Mouse (Mus musculus) midbrain, embryonic 15.5 days (tissue): Measurements from ENCODE around the gene Fxyd1. TPM values are rescaled to one million over a fixed set of nuclear protein-coding genes. Genes with fewer than 3 reads are reported as not detected.

Experiments used
- ATAC-seq: fragments of 200-750 bp; cut with Nextera tagmentation; replicated peaks from 2 replicates; pipeline ENCODE4 v1.8.0; 2017; ENCODE audit warnings: moderate TSS enrichment
- H3K27ac ChIP-seq: fragments of 300-500 bp; sonication (generic); 2 replicates; pipeline ENCODE4 v1.5.1; 2015; ENCODE audit warnings: mild to moderate bottlenecking, inconsistent platforms
- H3K27me3 ChIP-seq: fragments of 300-500 bp; sonication (generic); replicated peaks from 2 replicates; pipeline ENCODE4 v1.6.1; 2015; ENCODE audit warnings: inconsistent platforms
- H3K36me3 ChIP-seq: fragments of 300-500 bp; sonication (generic); replicated peaks from 2 replicates; pipeline ENCODE4 v1.6.1; 2015; ENCODE audit warnings: inconsistent platforms
- H3K4me1 ChIP-seq: fragments of 300-500 bp; sonication (generic); 2 replicates; pipeline ENCODE4 v1.6.1; 2015; ENCODE audit warnings: inconsistent platforms
- H3K4me2 ChIP-seq: fragments of 300-500 bp; sonication (generic); 2 replicates; pipeline ENCODE4 v1.6.1; 2015; ENCODE audit warnings: inconsistent platforms, mild to moderate bottlenecking, moderate library complexity
- H3K4me3 ChIP-seq: fragments of 300-500 bp; sonication (generic); 2 replicates; pipeline ENCODE4 v1.5.1; 2015; ENCODE audit warnings: mild to moderate bottlenecking, inconsistent platforms
- H3K9ac ChIP-seq: fragments of 300-500 bp; sonication (generic); 2 replicates; pipeline ENCODE4 v1.6.1; 2015; ENCODE audit warnings: mild to moderate bottlenecking, inconsistent platforms
- H3K9me3 ChIP-seq: fragments of 300-500 bp; sonication (generic); 2 replicates; pipeline ENCODE4 v1.6.1; 2016; ENCODE audit warnings: inconsistent platforms
- WGBS: fragments of 180-500 bp; shearing (Covaris S2); methylation state at CpG from one replicate; pipeline ENCODE4 v1.1.7; 2015; ENCODE audit warnings: mixed read lengths; 5-methylcytosine and 5-hydroxymethylcytosine counted together
- polyA plus RNA-seq: library from polyadenylated mRNA; unstranded; fragments of >200 nt; fragmentation: Nextera tagmentation; extraction: Ambion mirVana; gene quantifications from 2 replicates; pipeline ENCODE4 v1.2.1, GENCODE M21; 2015

Gene Fxyd1
- polyA plus RNA-seq, 1 experiment from 2014 or later: 13.2 TPM

- H3K9me3 ChIP-seq: no peaks in the 10 kb centered on the region
- no peak overlapping the region for H3K4me2 ChIP-seq
- H3K4me1 ChIP-seq: no peaks in the 10 kb centered on the region; the same call in 1 of the 2 replicates
- H3K9ac ChIP-seq: no peak overlapping the region
- no peak overlapping the region for H3K4me3 ChIP-seq
- no peak overlapping the region for H3K27ac ChIP-seq
- no peaks in the 10 kb centered on the region for H3K27me3 ChIP-seq
- no peak for ATAC-seq
- no peaks in the 10 kb centered on the region for H3K36me3 ChIP-seq
- 85% methylated on average over 2 of the region's 2 CpGs for WGBS
Measured at GRCm38 (mm10) chr7:31087262-31087661, 30.3 kb upstream of the Fxyd1 start.

GRCm38 (mm10) chr7:31086175-31086755 lies 29.3 kb upstream of the Fxyd1 start:
- no peaks in the 10 kb centered on the region for H3K27me3 ChIP-seq
- no peak overlapping the region for H3K27ac ChIP-seq
- H3K9me3 ChIP-seq: no peaks in the 10 kb centered on the region
- no peak for ATAC-seq
- no peaks in the 10 kb centered on the region for H3K36me3 ChIP-seq
- H3K4me1 ChIP-seq: no peaks in the 10 kb centered on the region; the same call in 1 of the 2 replicates
- WGBS: 90% methylated on average over 9 of the region's 9 CpGs
- H3K4me3 ChIP-seq: no peak overlapping the region
- no peak overlapping the region for H3K4me2 ChIP-seq
- H3K9ac ChIP-seq: no peak overlapping the region

GRCm38 (mm10) chr7:31085171-31085570 lies 28.2 kb upstream of the Fxyd1 start:
- Histone ChIP-seq H3K4me2 (no peak overlapping the region), H3K9ac (no peak overlapping the region), H3K27ac (no peak overlapping the region), H3K4me3 (no peak overlapping the region), H3K9me3 (no peaks in the 10 kb centered on the region), H3K36me3 (no peaks in the 10 kb centered on the region), H3K27me3 (no peaks in the 10 kb centered on the region), H3K4me1 (no peaks in the 10 kb centered on the region; the same call in 1 of the 2 replicates)
- ATAC-seq: no peak
- WGBS: 12% methylated on average over 3 of the region's 3 CpGs

- H3K27ac ChIP-seq: no peak overlapping the region
- WGBS: 46% methylated on average over 9 of the region's 9 CpGs
- no peaks in the 10 kb centered on the region; the same call in 1 of the 2 replicates for H3K4me1 ChIP-seq
- no peak overlapping the region for H3K4me2 ChIP-seq
- H3K9me3 ChIP-seq: no peaks in the 10 kb centered on the region
- ATAC-seq: no peak
- no peaks in the 10 kb centered on the region for H3K36me3 ChIP-seq
- no peak overlapping the region for H3K9ac ChIP-seq
- no peak overlapping the region for H3K4me3 ChIP-seq
- no peaks in the 10 kb centered on the region for H3K27me3 ChIP-seq
Measured at GRCm38 (mm10) chr7:31084140-31084539, 27.1 kb upstream of the Fxyd1 start.

- H3K4me2 ChIP-seq: no peak overlapping the region
- 57% methylated on average over 14 of the region's 14 CpGs for WGBS
- no peaks in the 10 kb centered on the region; the same call in 1 of the 2 replicates for H3K4me1 ChIP-seq
- H3K4me3 ChIP-seq: no peak overlapping the region
- no peaks in the 10 kb centered on the region for H3K27me3 ChIP-seq
- no peaks in the 10 kb centered on the region for H3K9me3 ChIP-seq
- H3K27ac ChIP-seq: no peak overlapping the region
- H3K9ac ChIP-seq: no peak overlapping the region
- H3K36me3 ChIP-seq: no peaks in the 10 kb centered on the region
- 0 out of 2 replicates have a peak, but pooled peaks have one; percentile 17 for ATAC-seq
Measured at GRCm38 (mm10) chr7:31082831-31083588, 26.0 kb upstream of the Fxyd1 start.

- no peak for ATAC-seq
- no peaks in the 10 kb centered on the region; the same call in 1 of the 2 replicates for H3K4me1 ChIP-seq
- H3K9me3 ChIP-seq: no peaks in the 10 kb centered on the region
- no peak overlapping the region for H3K27ac ChIP-seq
- no peak overlapping the region for H3K4me3 ChIP-seq
- H3K36me3 ChIP-seq: no peaks in the 10 kb centered on the region
- no peak overlapping the region for H3K4me2 ChIP-seq
- H3K27me3 ChIP-seq: no peaks in the 10 kb centered on the region
- H3K9ac ChIP-seq: no peak overlapping the region
Measured at GRCm38 (mm10) chr7:31082106-31082505, 25.1 kb upstream of the Fxyd1 start.

- Histone ChIP-seq H3K4me3 (no peak overlapping the region), H3K27ac (no peak overlapping the region), H3K9me3 (no peaks in the 10 kb centered on the region), H3K4me2 (no peak overlapping the region), H3K27me3 (no peaks in the 10 kb centered on the region), H3K36me3 (no peaks in the 10 kb centered on the region), H3K9ac (no peak overlapping the region), H3K4me1 (no peaks in the 10 kb centered on the region; the same call in 1 of the 2 replicates)
- ATAC-seq: no peak
- 35% methylated on average over 1 of the region's 1 CpGs for WGBS
Measured at GRCm38 (mm10) chr7:31081106-31081505, 24.1 kb upstream of the Fxyd1 start.

GRCm38 (mm10) chr7:31080611-31081010 lies 23.6 kb upstream of the Fxyd1 start:
- Histone ChIP-seq H3K36me3 (no peaks in the 10 kb centered on the region), H3K4me1 (no peaks in the 10 kb centered on the region; the same call in 1 of the 2 replicates), H3K27ac (no peak overlapping the region), H3K4me3 (no peak overlapping the region), H3K9ac (no peak overlapping the region), H3K4me2 (no peak overlapping the region), H3K9me3 (no peaks in the 10 kb centered on the region), H3K27me3 (no peaks in the 10 kb centered on the region)
- no peak for ATAC-seq
- 32% methylated on average over 3 of the region's 3 CpGs for WGBS

GRCm38 (mm10) chr7:31079670-31080069 lies 22.7 kb upstream of the Fxyd1 start:
- H3K4me1 ChIP-seq: no peaks in the 10 kb centered on the region; the same call in 1 of the 2 replicates
- H3K27ac ChIP-seq: no peak overlapping the region
- H3K9ac ChIP-seq: no peak overlapping the region
- ATAC-seq: no peak
- WGBS: 88% methylated on average over 8 of the region's 8 CpGs
- no peak overlapping the region for H3K4me2 ChIP-seq
- H3K4me3 ChIP-seq: no peak overlapping the region
- no peaks in the 10 kb centered on the region for H3K36me3 ChIP-seq
- H3K27me3 ChIP-seq: no peaks in the 10 kb centered on the region
- H3K9me3 ChIP-seq: no peaks in the 10 kb centered on the region

GRCm38 (mm10) chr7:31077885-31078445 lies 21.0 kb upstream of the Fxyd1 start:
- no peaks in the 10 kb centered on the region for H3K9me3 ChIP-seq

GRCm38 (mm10) chr7:31077470-31077869 lies 20.5 kb upstream of the Fxyd1 start:
- WGBS: 65% methylated on average over 6 of the region's 6 CpGs
- Histone ChIP-seq H3K27me3 (no peaks in the 10 kb centered on the region), H3K9me3 (no peaks in the 10 kb centered on the region), H3K4me1 (no peaks in the 10 kb centered on the region), H3K27ac (no peak overlapping the region), H3K4me2 (no peak overlapping the region), H3K9ac (no peak overlapping the region), H3K36me3 (no peaks in the 10 kb centered on the region), H3K4me3 (no peak overlapping the region)
- ATAC-seq: no peak

More at GRCm38 (mm10) chr7:31077885-31078445, 21.0 kb upstream of the Fxyd1 start:
- no peak overlapping the region for H3K27ac ChIP-seq
- H3K4me2 ChIP-seq: no peak overlapping the region
- 0 out of 2 replicates have a peak, but pooled peaks have one; percentile 37 for ATAC-seq
- H3K36me3 ChIP-seq: no peaks in the 10 kb centered on the region
- H3K4me1 ChIP-seq: no peaks in the 10 kb centered on the region
- H3K27me3 ChIP-seq: no peaks in the 10 kb centered on the region
- H3K9ac ChIP-seq: no peak overlapping the region
- WGBS: 44% methylated on average over 5 of the region's 5 CpGs
- no peak overlapping the region for H3K4me3 ChIP-seq

- Histone ChIP-seq H3K9ac (no peak within 1 kb of the TSS), H3K36me3 (no peaks in the 10 kb centered on the region), H3K4me1 (no peaks in the 10 kb centered on the region), H3K27ac (no peak within 1 kb of the TSS), H3K27me3 (no peaks in the 10 kb centered on the region), H3K4me2 (no peak within 1 kb of the TSS), H3K9me3 (no peaks in the 10 kb centered on the region), H3K4me3 (no peak within 1 kb of the TSS)
- 79% methylated on average over 5 of the region's 5 CpGs for WGBS
- ATAC-seq: no peak
Measured at GRCm38 (mm10) chr7:31076492-31076891, 19.5 kb upstream of the Fxyd1 start, which contains the start of gene Fxyd3. Gene Fxyd3, minus strand, starts transcription at chr7:31076704.
